21 mouse cellular contexts compared by ENCODE assay signal in genomic region chr1:52254411-52254810, GRCm38 (mm10). TPM values are rescaled to one million over a fixed set of nuclear protein-coding genes. Genes with fewer than 3 reads are reported as not detected.
A peak's percentile ranks its signal among the peaks of the same experiment; 100 is the strongest.
DNase-seq lines count a peak whose midpoint lies in the region; TF ChIP-seq lines count a peak whose summit lies in the region.
"Had no signal": no experiment of that assay in that cellular context is flagged by ENCODE, and none has a peak within 500 bp of the region (broad histone marks: within the 10 kb centered on the region; RNA-seq: fewer than 3 reads in every experiment).

No protein-coding gene starts in this region.

- H3K36me3 ChIP-seq in myocyte (ENCODE audit: control insufficient read depth, insufficient read depth) = no peaks in the 10 kb centered on the region
- H3K36me3 ChIP-seq: embryonic facial prominence, embryonic 10.5 days; forebrain, embryonic 15.5 days; G1E; heart, embryonic 10.5 days; hindbrain, embryonic 12.5 days had no signal

- H3ac ChIP-seq in myocyte (ENCODE audit: control insufficient read depth, insufficient read length) = no peak overlapping the region

- no peak overlapping the region for H3K4me3 ChIP-seq in myocyte
- H3K4me3 ChIP-seq: embryonic facial prominence, embryonic 10.5 days; erythroblast, embryonic 14.5 days; forebrain, embryonic 15.5 days; heart, embryonic 10.5 days; hindbrain, embryonic 12.5 days had no signal

- no peaks in the 10 kb centered on the region for H3K27me3 ChIP-seq in myocyte (ENCODE audit: control insufficient read depth, insufficient read depth, insufficient read length)
- H3K27me3 ChIP-seq: forebrain, embryonic 15.5 days; hindbrain, embryonic 12.5 days had no signal

- no peak for TF ChIP-seq POLR2A in myocyte (IDR thresholded peaks at IDR 0.05; ENCODE audit: insufficient read length, low read depth)

- H3K79me2 ChIP-seq in myocyte (ENCODE audit: control insufficient read depth, insufficient read depth) = no peaks in the 10 kb centered on the region

- peak overlapping the region; percentile 51 for H3K4me2 ChIP-seq in myocyte (ENCODE audit: low read depth)
- H3K4me2 ChIP-seq: forebrain, embryonic 15.5 days; hindbrain, embryonic 12.5 days had no signal

- peak; percentile 63 for DNase-seq in 3134 (ENCODE audit: extremely low read depth, insufficient read length, low spot score)
- peak; percentile 36 for DNase-seq in Muller cell, postnatal 12 days (ENCODE audit: inconsistent ontology term)
- peak; percentile 76 for DNase-seq in fibroblast of lung, adult 2 months (ENCODE audit: low read depth)
- no peak for DNase-seq in kidney, postnatal 10 days
- DNase-seq in kidney, postnatal 4 days = no peak
- DNase-seq: adrenal gland, postnatal 10 days; B cell, adult 2 months; cerebellum, adult 11-12 months; cerebellum, adult 9-10 months; cerebellum, postnatal 25 days; gastrocnemius, postnatal 10 days; heart, adult 18-20 months; heart, postnatal 10 days; heart, postnatal 4 days had no signal

TF ChIP-seq in myocyte, 11 proteins besides CTCF, POLR2A, EP300 and RAD21:
- TF ChIP-seq SRF (IDR thresholded peaks at IDR 0.05; ENCODE audit: control insufficient read depth, insufficient read length, low read depth) (no peak), TCF12 (IDR thresholded peaks at IDR 0.05; ENCODE audit: insufficient read depth, poor library complexity, severe bottlenecking) (no peak), POLR2AphosphoS2 (IDR thresholded peaks at IDR 0.05; ENCODE audit: insufficient read length, low read depth) (no peak), MYOD1 (IDR thresholded peaks at IDR 0.05; ENCODE audit: control insufficient read depth in 1 of 3, insufficient read length in 2 of 3, low read depth in 2 of 3) (no peak), USF1 (IDR thresholded peaks at IDR 0.05; ENCODE audit: low read depth) (no peak), MYOG (IDR thresholded peaks at IDR 0.05; ENCODE audit: control insufficient read depth in 1 of 3, insufficient read depth in 1 of 3, insufficient read length in 2 of 3, low read depth in 2 of 3) (no peak), MAX (IDR thresholded peaks at IDR 0.05; ENCODE audit: low read depth) (no peak), CEBPB (IDR thresholded peaks at IDR 0.05; ENCODE audit: insufficient read depth, poor library complexity, severe bottlenecking) (no peak), REST (IDR thresholded peaks at IDR 0.05; ENCODE audit: insufficient read depth, insufficient read length) (no peak), TCF3 (IDR thresholded peaks at IDR 0.05; ENCODE audit: insufficient read length, low read depth) (no peak), E2F4 (IDR thresholded peaks at IDR 0.05; ENCODE audit: insufficient read depth) (no peak)

RNA-seq across cellular contexts. Expression of gene Gls, which starts 21.4 kb away (rescaled TPM):
- polyA plus RNA-seq in myocyte (2012; fragmentation: generic; extraction: Trizol) = 15.1 TPM

Comparison
In these comparisons a context has a peak if more than half of its experiments do, and no peak if none do; other contexts are left out.
1. DNase-seq: peak in 3134 (single experiment), Muller cell, postnatal 12 days (single experiment) and fibroblast of lung, adult 2 months (single experiment); none in kidney, postnatal 10 days (single experiment) and kidney, postnatal 4 days (0 of 2).